Mouse (Mus musculus) gonadal fat pad, adult 2 months (tissue): Measurements from ENCODE around the gene Rad50. TPM values are rescaled to one million over a fixed set of nuclear protein-coding genes. Genes with fewer than 3 reads are reported as not detected.

Source experiments
- polyA plus RNA-seq: library from polyadenylated mRNA; depleted of rRNA; stranded (reverse); fragments of >200 nt; gene quantifications from 2 replicates; pipeline ENCODE4 v1.2.3, GENCODE M21; 2012; rRNA removed

Gene Rad50
- polyA plus RNA-seq, 1 experiment = 8.7 TPM

Other genes with a start within 250 kb of the Rad50 start
- gene Gm9837, start 236.8 kb downstream of the Rad50 start, polyA plus RNA-seq = not detected in 2 replicates
- not detected in 2 replicates for gene Gm9945, start 227.2 kb downstream of the Rad50 start, polyA plus RNA-seq
- 0.15 and 0.19 TPM in 2 replicates for gene Sowaha, start 227.0 kb downstream of the Rad50 start, polyA plus RNA-seq
- 24.9 and 27.7 TPM in 2 replicates for gene Sept8, start 188.1 kb downstream of the Rad50 start, polyA plus RNA-seq
- gene Kif3a, start 139.9 kb downstream of the Rad50 start, polyA plus RNA-seq = 5.9 and 6.4 TPM in 2 replicates
- not detected in 2 replicates for gene Il4, start 88.7 kb downstream of the Rad50 start, polyA plus RNA-seq
- 0.41 TPM in 1 of 2 replicates, not detected in the other for gene Il13, start 72.6 kb downstream of the Rad50 start, polyA plus RNA-seq
- gene Il5, start 13.5 kb upstream of the Rad50 start, polyA plus RNA-seq = 0.20 TPM in 1 of 2 replicates, not detected in the other
- gene Irf1, start 62.7 kb upstream of the Rad50 start, polyA plus RNA-seq = 43.6 and 47.0 TPM in 2 replicates
- 0.28 and 0.71 TPM in 2 replicates for gene Gm17334, start 65.9 kb upstream of the Rad50 start, polyA plus RNA-seq
- gene Gm12216, start 151.9 kb upstream of the Rad50 start, polyA plus RNA-seq = 5.8 and 7.0 TPM in 2 replicates
- gene Slc22a5, start 184.3 kb upstream of the Rad50 start, polyA plus RNA-seq = 41.1 and 58.0 TPM in 2 replicates